Mouse (Mus musculus): ENCODE measurements around the gene Jhy.

- TF ChIP-seq CTCF (IDR thresholded peaks at IDR 0.05; ENCODE audit: control insufficient read depth, insufficient read depth, insufficient replicate concordance, low read depth, low read length) (no peak), POLR2A (IDR thresholded peaks at IDR 0.05; ENCODE audit: control insufficient read depth, low read depth, low read length) (no peak)
These were observed 104.7 kb downstream of the Jhy start for GRCm38 (mm10) chr9:40859196-40859595.
